Mouse (Mus musculus) ES-E14 (cell line): ENCODE data around the gene AI597479. TPM values are rescaled to one million over a fixed set of nuclear protein-coding genes. Genes with fewer than 3 reads are reported as not detected.
"Not testable (repeated sequence)": the region's sequence is repeated elsewhere in the genome, so short reads cannot be mapped to it uniquely, and the experiment has no call there.

Source experiments
- DNase-seq: peaks from one replicate; pipeline ENCODE4 v3.0.0-alpha.2; 2013; ENCODE audit warnings: low read depth, low spot score
- H3K27ac ChIP-seq: 2 replicates; pipeline ENCODE4 v1.5.1; 2012; ENCODE audit warnings: low read depth, mild to moderate bottlenecking, low read length, moderate library complexity, mixed read lengths; ENCODE audit not compliant: poor library complexity, insufficient read depth, severe bottlenecking
- H3K36me3 ChIP-seq: 2 replicates; pipeline ENCODE4 v1.6.1; 2012; ENCODE audit warnings: mild to moderate bottlenecking, low read length, moderate library complexity, mixed read lengths; ENCODE audit not compliant: control insufficient read depth, poor library complexity, insufficient read depth, severe bottlenecking
- H3K4me1 ChIP-seq, 2 experiments: fragments of 150-350 bp in 1 of 2; sonication (generic) in 1 of 2; 2 replicates each; pipeline ENCODE4 v1.6.1; 2012; ENCODE audit warnings: low read length in 2 of 2, mild to moderate bottlenecking in 1 of 2, mixed read lengths in 1 of 2; ENCODE audit not compliant: control insufficient read depth in 2 of 2, insufficient read depth in 2 of 2, poor library complexity in 1 of 2
- H3K4me3 ChIP-seq, 2 experiments: fragments of 150-350 bp in 1 of 2; sonication (generic) in 1 of 2; 2 replicates each; pipeline ENCODE4 v1.5.1; 2012; ENCODE audit warnings: low read length in 2 of 2, low read depth in 1 of 2, mild to moderate bottlenecking in 1 of 2, mixed read lengths in 1 of 2; ENCODE audit not compliant: insufficient read depth in 1 of 2, poor library complexity in 1 of 2, severe bottlenecking in 1 of 2
- H3K9ac ChIP-seq: 2 replicates; pipeline ENCODE4 v1.6.1; 2012; ENCODE audit warnings: low read depth, mild to moderate bottlenecking, low read length, mixed read lengths; ENCODE audit not compliant: poor library complexity, insufficient read depth, severe bottlenecking
- H3K9me3 ChIP-seq: fragments of 150-350 bp; sonication (generic); 2 replicates; pipeline ENCODE4 v1.6.1; 2012; ENCODE audit warnings: low read depth, mild to moderate bottlenecking, low read length; ENCODE audit not compliant: control insufficient read depth, insufficient read depth
- CHD2 ChIP-seq: IDR thresholded peaks from 2 replicates; pipeline ENCODE4 v1.6.1; 2014; ENCODE audit warnings: mild to moderate bottlenecking, low read depth, low read length, inconsistent platforms
- HCFC1 ChIP-seq: IDR thresholded peaks from 2 replicates; pipeline ENCODE4 v1.6.1; 2012; ENCODE audit warnings: low read length, inconsistent platforms, borderline replicate concordance; ENCODE audit not compliant: insufficient read depth
- MAFK ChIP-seq: IDR thresholded peaks from 2 replicates; pipeline ENCODE4 v1.6.1; 2014; ENCODE audit warnings: mild to moderate bottlenecking, low read depth, low read length, inconsistent platforms; ENCODE audit not compliant: insufficient read depth
- ZC3H11A ChIP-seq: IDR thresholded peaks from 2 replicates; pipeline ENCODE4 v1.6.1; 2012; ENCODE audit warnings: low read depth, mild to moderate bottlenecking, inconsistent platforms, low read length, borderline replicate concordance
- ZNF384 ChIP-seq: IDR thresholded peaks from 2 replicates; pipeline ENCODE4 v1.6.1; 2012; ENCODE audit warnings: low read depth, low read length, inconsistent platforms
- in situ Hi-C, 2 experiments: fragments of 600-800 bp; cut with MboI; formaldehyde crosslinking; loops; one replicate each; pipeline ENCODE4 v1.15.1; 2025; ENCODE audit warnings: low sequenced_read_pairs in 2 of 2, inconsistent platforms in 1 of 2; ENCODE audit not compliant: unreplicated experiment in 2 of 2
- total RNA-seq: library from RNA; depleted of rRNA; stranded (reverse); fragments of 300-350 nt; gene quantifications from 2 replicates; pipeline ENCODE4 v1.2.3, GENCODE M21; 2012

AI597479 gene
- total RNA-seq, 1 experiment = 14.1 TPM

- H3K36me3 ChIP-seq = no peaks in the 10 kb centered on the region
- in situ Hi-C loops = no loop called here
Measured at GRCm38 (mm10) chr1:43124726-43125125, 26.2 kb downstream of the AI597479 start.

GRCm38 (mm10) chr1:43127196-43127595, 28.7 kb downstream of the AI597479 start:
- in situ Hi-C loops = no loop called here
- Histone ChIP-seq H3K4me1 (peaks cover 0 to 5% of the 10 kb centered on the region in 2 experiments; a peak in 1 of 4 replicates), H3K36me3 (no peaks in the 10 kb centered on the region), H3K9ac (no peak overlapping the region), H3K27ac (no peak overlapping the region), H3K4me3 (no peak overlapping the region), H3K9me3 (no peaks in the 10 kb centered on the region)
- no peak for TF ChIP-seq HCFC1
- no peak for DNase-seq

More at GRCm38 (mm10) chr1:43124726-43125125, 26.2 kb downstream of the AI597479 start:
- DNase-seq = no peak
- Histone ChIP-seq H3K4me1 (peaks cover 0 to 5% of the 10 kb centered on the region in 2 experiments; a peak in 1 of 4 replicates), H3K9ac (no peak overlapping the region), H3K9me3 (no peaks in the 10 kb centered on the region), H3K4me3 (no peak overlapping the region), H3K27ac (no peak overlapping the region)
- TF ChIP-seq ZC3H11A (no peak), CHD2 (no peak), ZNF384 (no peak), MAFK (no peak), HCFC1 (no peak)

- Histone ChIP-seq H3K4me1 (peaks cover 0 to 5% of the 10 kb centered on the region in 2 experiments; a peak in 1 of 4 replicates), H3K9me3 (no peaks in the 10 kb centered on the region), H3K36me3 (no peaks in the 10 kb centered on the region), H3K9ac (no peak overlapping the region), H3K27ac (no peak overlapping the region), H3K4me3 (no peak overlapping the region)
- DNase-seq = no peak
- in situ Hi-C loops = no loop called here
- no peak for TF ChIP-seq ZC3H11A
- TF ChIP-seq ZNF384 = no peak
- TF ChIP-seq HCFC1 = no peak
Measured at GRCm38 (mm10) chr1:43127820-43128610, 29.5 kb downstream of the AI597479 start.

- H3K4me1 ChIP-seq = peaks cover 0 to 5% of the 10 kb centered on the region in 2 experiments; a peak in 1 of 4 replicates
- no peaks in the 10 kb centered on the region for H3K9me3 ChIP-seq
- no peak overlapping the region for H3K4me3 ChIP-seq
- H3K36me3 ChIP-seq = no peaks in the 10 kb centered on the region
- H3K27ac ChIP-seq = no peak overlapping the region
- H3K9ac ChIP-seq = no peak overlapping the region
- TF ChIP-seq HCFC1 (no peak), MAFK (no peak)
- in situ Hi-C loops = no loop called here
- DNase-seq = no peak
Measured at GRCm38 (mm10) chr1:43130219-43130981, 31.9 kb downstream of the AI597479 start.

GRCm38 (mm10) chr1:43131591-43131990, 33.1 kb downstream of the AI597479 start:
- in situ Hi-C loops = no loop called here
- peaks cover 0 to 5% of the 10 kb centered on the region in 2 experiments; a peak in 1 of 4 replicates for H3K4me1 ChIP-seq
- H3K9me3 ChIP-seq = no peaks in the 10 kb centered on the region
- H3K9ac ChIP-seq = no peak overlapping the region
- DNase-seq = no peak
- no peak overlapping the region for H3K4me3 ChIP-seq
- H3K27ac ChIP-seq = no peak overlapping the region
- no peaks in the 10 kb centered on the region for H3K36me3 ChIP-seq
- TF ChIP-seq HCFC1 = no peak
- TF ChIP-seq CHD2 = no peak
- no peak for TF ChIP-seq ZNF384
- no peak for TF ChIP-seq ZC3H11A
- no peak for TF ChIP-seq MAFK

GRCm38 (mm10) chr1:43136488-43137029, 38.0 kb downstream of the AI597479 start:
- H3K27ac ChIP-seq = not testable (repeated sequence)
- in situ Hi-C loops = loop anchor here in 1 of 2 experiments (5.0 kb wide), 1 partner anchor 131 kb away; no protein-coding TSS in a partner anchor

More at GRCm38 (mm10) chr1:43136488-43137029, 38.0 kb downstream of the AI597479 start:
- not testable (repeated sequence) for H3K36me3 ChIP-seq, DNase-seq, H3K4me1 ChIP-seq, H3K4me3 ChIP-seq, H3K9me3 ChIP-seq, H3K9ac ChIP-seq
